Mouse (Mus musculus): ENCODE results near the gene Enthd1. TPM values are rescaled to one million over a fixed set of nuclear protein-coding genes. Genes with fewer than 3 reads are reported as not detected.

Enthd1 gene
- total and polyA plus RNA-seq, 2 experiments from 2014 or later, result not detected

DNA sequence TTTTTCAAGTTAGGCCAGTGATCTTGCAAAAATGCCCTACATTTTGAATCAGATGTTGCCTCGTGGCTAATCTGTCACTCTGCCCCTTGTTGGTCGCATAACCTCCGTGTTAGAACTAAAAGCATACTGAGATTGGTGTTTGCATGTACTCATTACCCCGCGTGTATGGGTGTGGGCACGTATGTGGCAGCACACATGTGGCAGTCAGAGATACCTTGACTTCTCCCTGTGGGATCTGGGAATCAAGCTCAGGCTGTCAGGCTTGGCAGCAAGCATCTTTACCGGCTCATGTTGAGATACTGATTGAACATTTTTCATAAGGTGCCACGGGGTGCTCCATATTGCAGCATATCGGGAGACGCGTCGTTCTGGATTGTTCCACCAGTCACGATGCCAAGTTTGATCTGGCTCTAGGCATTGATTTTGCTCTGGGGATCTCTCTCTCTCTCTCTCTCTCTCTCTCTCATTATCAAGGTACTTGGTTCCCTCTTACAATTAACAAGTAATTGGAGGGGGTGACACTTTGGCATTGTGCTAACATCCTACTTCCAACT lies 10.9 kb upstream of the Enthd1 start:
- DNase-seq (ENCODE audit: low spot score), result no peak
- no peak for TF ChIP-seq CTCF (IDR thresholded peaks at IDR 0.05; ENCODE audit: low read depth)
- H3K4me3 ChIP-seq (ENCODE audit: low read length), result no peak overlapping the region
- H3K9ac ChIP-seq (replicated peaks; ENCODE audit: low read length), result no peak overlapping the region
- ATAC-seq, result no peak
- H3K36me3 ChIP-seq (ENCODE audit: insufficient read depth, low read length), result no peaks in the 10 kb centered on the region
- no peak overlapping the region for H3K4me2 ChIP-seq (ENCODE audit: low read depth, low read length)
- no peaks in the 10 kb centered on the region for H3K27me3 ChIP-seq (ENCODE audit: insufficient read depth, low read length)
- 68% methylated on average over 13 of the region's 13 CpGs for WGBS
- H3K4me1 ChIP-seq (ENCODE audit: insufficient read depth, low read length), result no peaks in the 10 kb centered on the region
- H3K9me3 ChIP-seq (ENCODE audit: low read length), result no peaks in the 10 kb centered on the region
- H3K27ac ChIP-seq, result no peak overlapping the region

- TF ChIP-seq CTCF (IDR thresholded peaks at IDR 0.05; ENCODE audit: low read depth), result no peak
- no peak overlapping the region for H3K4me2 ChIP-seq (ENCODE audit: low read depth, low read length)
- H3K9ac ChIP-seq (replicated peaks; ENCODE audit: low read length), result no peak overlapping the region
- H3K4me1 ChIP-seq (ENCODE audit: insufficient read depth, low read length), result no peaks in the 10 kb centered on the region
- H3K27me3 ChIP-seq (ENCODE audit: insufficient read depth, low read length), result no peaks in the 10 kb centered on the region
- no peaks in the 10 kb centered on the region for H3K9me3 ChIP-seq (ENCODE audit: low read length)
- H3K27ac ChIP-seq, result no peak overlapping the region
- 83% methylated on average over 17 of the region's 17 CpGs for WGBS
- ATAC-seq (no peak), DNase-seq (ENCODE audit: low spot score) (peak; percentile 39)
- no peaks in the 10 kb centered on the region for H3K36me3 ChIP-seq (ENCODE audit: insufficient read depth, low read length)
- H3K4me3 ChIP-seq (ENCODE audit: low read length), result no peak overlapping the region
These were observed 9.5 kb upstream of the Enthd1 start for GRCm38 (mm10) chr15:80574211-80575040.

- H3K4me1 ChIP-seq (ENCODE audit: insufficient read depth, low read length), result no peaks in the 10 kb centered on the region
- no peak overlapping the region for H3K4me2 ChIP-seq (ENCODE audit: low read depth, low read length)
- DNase-seq (ENCODE audit: low spot score) (no peak), ATAC-seq (no peak)
- H3K36me3 ChIP-seq (ENCODE audit: insufficient read depth, low read length), result no peaks in the 10 kb centered on the region
- no peaks in the 10 kb centered on the region for H3K27me3 ChIP-seq (ENCODE audit: insufficient read depth, low read length)
- WGBS, result 66% methylated on average over 9 of the region's 9 CpGs
- H3K9me3 ChIP-seq (ENCODE audit: low read length), result no peaks in the 10 kb centered on the region
- H3K4me3 ChIP-seq (ENCODE audit: low read length), result no peak overlapping the region
- H3K27ac ChIP-seq, result no peak overlapping the region
- TF ChIP-seq CTCF (IDR thresholded peaks at IDR 0.05; ENCODE audit: low read depth), result no peak
- H3K9ac ChIP-seq (replicated peaks; ENCODE audit: low read length), result no peak overlapping the region
These were observed 8.0 kb upstream of the Enthd1 start for GRCm38 (mm10) chr15:80572811-80573520.

GRCm38 (mm10) chr15:80572291-80572690 lies 7.3 kb upstream of the Enthd1 start, which contains the start of gene Grap2:
TSS of gene Grap2 (plus strand) at chr15:80572594.
- H3K27ac ChIP-seq, result no peak within 1 kb of the TSS
- DNase-seq (ENCODE audit: low spot score) (no peak), ATAC-seq (no peak)
- no peak for TF ChIP-seq CTCF (IDR thresholded peaks at IDR 0.05; ENCODE audit: low read depth)
- no peaks in the 10 kb centered on the region for H3K36me3 ChIP-seq (ENCODE audit: insufficient read depth, low read length)
- H3K9me3 ChIP-seq (ENCODE audit: low read length), result no peaks in the 10 kb centered on the region
- no peaks in the 10 kb centered on the region for H3K4me1 ChIP-seq (ENCODE audit: insufficient read depth, low read length)
- no peaks in the 10 kb centered on the region for H3K27me3 ChIP-seq (ENCODE audit: insufficient read depth, low read length)
- no peak within 1 kb of the TSS for H3K9ac ChIP-seq (replicated peaks; ENCODE audit: low read length)
- WGBS, result 69% methylated on average over 12 of the region's 12 CpGs
- H3K4me3 ChIP-seq (ENCODE audit: low read length), result no peak within 1 kb of the TSS
- no peak within 1 kb of the TSS for H3K4me2 ChIP-seq (ENCODE audit: low read depth, low read length)

DNA sequence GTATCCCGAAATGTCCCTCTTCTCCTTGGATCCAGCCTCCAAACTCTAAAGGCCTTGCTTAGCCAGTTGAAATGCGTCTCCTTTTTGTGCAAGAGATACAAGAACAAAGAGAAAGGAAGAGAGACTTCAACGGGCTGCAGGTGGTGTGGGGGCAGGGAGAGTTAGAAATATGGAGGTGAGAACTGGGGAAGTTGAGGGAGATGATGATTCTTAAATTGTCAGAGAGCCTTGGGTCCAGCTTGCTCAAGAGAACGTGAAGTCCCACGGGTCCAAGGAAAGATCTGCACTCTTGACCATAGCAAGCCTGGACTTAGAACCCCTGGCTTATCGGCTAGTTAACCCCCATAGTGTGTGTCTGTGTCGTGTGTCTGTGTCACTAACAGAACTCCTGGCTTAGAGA lies 6.7 kb upstream of the Enthd1 start:
- no peaks in the 10 kb centered on the region for H3K36me3 ChIP-seq (ENCODE audit: insufficient read depth, low read length)
- ATAC-seq (no peak), DNase-seq (ENCODE audit: low spot score) (no peak)
- H3K27me3 ChIP-seq (ENCODE audit: insufficient read depth, low read length), result no peaks in the 10 kb centered on the region
- no peaks in the 10 kb centered on the region for H3K9me3 ChIP-seq (ENCODE audit: low read length)
- no peak overlapping the region for H3K4me2 ChIP-seq (ENCODE audit: low read depth, low read length)
- WGBS, result 71% methylated on average over 7 of the region's 7 CpGs
- H3K4me3 ChIP-seq (ENCODE audit: low read length), result no peak overlapping the region
- H3K4me1 ChIP-seq (ENCODE audit: insufficient read depth, low read length), result no peaks in the 10 kb centered on the region
- no peak overlapping the region for H3K27ac ChIP-seq
- H3K9ac ChIP-seq (replicated peaks; ENCODE audit: low read length), result no peak overlapping the region
- no peak for TF ChIP-seq CTCF (IDR thresholded peaks at IDR 0.05; ENCODE audit: low read depth)

DNA sequence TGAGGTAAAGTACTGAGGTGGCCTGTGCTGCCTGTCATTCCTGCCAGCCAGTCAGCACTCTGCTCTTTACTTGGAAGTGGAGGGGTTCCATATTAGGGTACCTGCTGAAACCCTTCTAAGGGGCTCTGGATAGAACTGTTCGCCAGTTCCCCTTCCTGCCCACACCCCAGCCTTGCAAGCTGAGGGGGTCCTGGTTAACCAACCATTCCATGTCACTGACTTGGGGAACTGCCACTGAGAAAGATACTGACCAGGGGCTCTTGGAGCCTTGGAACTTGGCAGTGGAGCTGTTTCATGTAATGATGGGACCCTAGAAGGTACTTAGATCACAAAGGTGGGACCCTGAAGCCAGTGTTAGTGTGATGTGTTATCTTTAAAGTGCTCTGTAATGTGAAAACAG lies 5.3 kb upstream of the Enthd1 start:
- no peak for ATAC-seq
- H3K9ac ChIP-seq (replicated peaks; ENCODE audit: low read length), result no peak overlapping the region
- WGBS, result 92% methylated on average over 1 of the region's 1 CpGs

More for the DNA sequence above, 5.3 kb upstream of the Enthd1 start:
- Histone ChIP-seq H3K4me3 (ENCODE audit: low read length) (no peak overlapping the region), H3K9me3 (ENCODE audit: low read length) (no peaks in the 10 kb centered on the region), H3K4me1 (ENCODE audit: insufficient read depth, low read length) (no peaks in the 10 kb centered on the region), H3K27ac (no peak overlapping the region), H3K27me3 (ENCODE audit: insufficient read depth, low read length) (no peaks in the 10 kb centered on the region), H3K4me2 (ENCODE audit: low read depth, low read length) (no peak overlapping the region), H3K36me3 (ENCODE audit: insufficient read depth, low read length) (no peaks in the 10 kb centered on the region)
- TF ChIP-seq CTCF (IDR thresholded peaks at IDR 0.05; ENCODE audit: low read depth), result no peak
- no peak for DNase-seq (ENCODE audit: low spot score)

All from hindbrain, postnatal 0 days (tissue).